Mouse (Mus musculus): Measurements from ENCODE around the gene Phldb2. TPM values are rescaled to one million over a fixed set of nuclear protein-coding genes. Genes with fewer than 3 reads are reported as not detected.

The Phldb2 gene
- polyA plus RNA-seq, 1 experiment from 2014 or later: 31.8 TPM

- Histone ChIP-seq H3K4me1 (replicated peaks) (no peaks in the 10 kb centered on the region), H3K4me2 (replicated peaks) (no peak overlapping the region), H3K36me3 (peaks cover under 1% of the 10 kb centered on the region; the same call in 1 of the 2 replicates), H3K9me3 (no peaks in the 10 kb centered on the region), H3K4me3 (replicated peaks) (no peak overlapping the region), H3K9ac (no peak overlapping the region), H3K27ac (no peak overlapping the region), H3K27me3 (replicated peaks) (no peaks in the 10 kb centered on the region)
- ATAC-seq: no peak
- WGBS: 85% methylated on average over 13 of the region's 13 CpGs
Observed at GRCm38 (mm10) chr16:45762859-45763505, 190.4 kb downstream of the Phldb2 start.

- no peaks in the 10 kb centered on the region for H3K9me3 ChIP-seq
- H3K4me2 ChIP-seq (replicated peaks): no peak overlapping the region
- no peak overlapping the region for H3K27ac ChIP-seq
- 59% methylated on average over 1 of the region's 1 CpGs for WGBS
- no peak overlapping the region for H3K4me3 ChIP-seq (replicated peaks)
- H3K27me3 ChIP-seq (replicated peaks): no peaks in the 10 kb centered on the region
- peaks cover 5% of the 10 kb centered on the region; the same call in 1 of the 2 replicates for H3K36me3 ChIP-seq
- H3K4me1 ChIP-seq (replicated peaks): no peaks in the 10 kb centered on the region
- ATAC-seq: no peak
- H3K9ac ChIP-seq: no peak overlapping the region
Observed at GRCm38 (mm10) chr16:45761425-45761824, 192.0 kb downstream of the Phldb2 start.

GRCm38 (mm10) chr16:45758726-45759269 lies 194.6 kb downstream of the Phldb2 start:
- Histone ChIP-seq H3K4me1 (replicated peaks) (no peaks in the 10 kb centered on the region), H3K9me3 (no peaks in the 10 kb centered on the region), H3K4me3 (replicated peaks) (no peak overlapping the region), H3K27ac (no peak overlapping the region), H3K4me2 (replicated peaks) (no peak overlapping the region), H3K36me3 (peaks cover 5% of the 10 kb centered on the region; the same call in 1 of the 2 replicates), H3K9ac (no peak overlapping the region), H3K27me3 (replicated peaks) (no peaks in the 10 kb centered on the region)
- 88% methylated on average over 9 of the region's 9 CpGs for WGBS
- ATAC-seq: no peak

- no peaks in the 10 kb centered on the region for H3K4me1 ChIP-seq (replicated peaks)
- ATAC-seq: no peak
- no peak overlapping the region for H3K27ac ChIP-seq
- H3K4me3 ChIP-seq (replicated peaks): no peak overlapping the region
- H3K4me2 ChIP-seq (replicated peaks): no peak overlapping the region
- no peaks in the 10 kb centered on the region for H3K27me3 ChIP-seq (replicated peaks)
- no peaks in the 10 kb centered on the region for H3K9me3 ChIP-seq
- peaks cover 5% of the 10 kb centered on the region; the same call in 1 of the 2 replicates for H3K36me3 ChIP-seq
- WGBS: 80% methylated on average over 12 of the region's 12 CpGs
- H3K9ac ChIP-seq: no peak overlapping the region
Observed at GRCm38 (mm10) chr16:45757421-45758078, 195.8 kb downstream of the Phldb2 start.

GRCm38 (mm10) chr16:45756855-45757254 lies 196.5 kb downstream of the Phldb2 start:
- H3K27me3 ChIP-seq (replicated peaks): no peaks in the 10 kb centered on the region
- no peak overlapping the region for H3K4me3 ChIP-seq (replicated peaks)
- no peak overlapping the region for H3K27ac ChIP-seq
- H3K4me2 ChIP-seq (replicated peaks): no peak overlapping the region
- WGBS: 39% methylated on average over 9 of the region's 9 CpGs
- ATAC-seq: peak; percentile 71
- H3K4me1 ChIP-seq (replicated peaks): no peaks in the 10 kb centered on the region
- H3K36me3 ChIP-seq: peaks cover 5% of the 10 kb centered on the region; the same call in 1 of the 2 replicates
- no peaks in the 10 kb centered on the region for H3K9me3 ChIP-seq
- H3K9ac ChIP-seq: no peak overlapping the region

- Histone ChIP-seq H3K4me2 (replicated peaks) (no peak overlapping the region), H3K9me3 (no peaks in the 10 kb centered on the region), H3K36me3 (no peaks in the 10 kb centered on the region), H3K4me1 (replicated peaks) (peaks cover 4% of the 10 kb centered on the region; the same call in 1 of the 2 replicates), H3K9ac (no peak overlapping the region), H3K27me3 (replicated peaks) (no peaks in the 10 kb centered on the region), H3K4me3 (replicated peaks) (no peak overlapping the region), H3K27ac (no peak overlapping the region)
- WGBS: 56% methylated on average over 4 of the region's 4 CpGs
- ATAC-seq: no peak
Observed at GRCm38 (mm10) chr16:45743591-45744144, 209.7 kb downstream of the Phldb2 start.

- ATAC-seq: peak; percentile 99
- H3K36me3 ChIP-seq: no peaks in the 10 kb centered on the region
- peak within 1 kb of the TSS; percentile 82 for H3K4me3 ChIP-seq (replicated peaks)
- under 1% methylated on average over 51 of the region's 51 CpGs for WGBS
- H3K4me2 ChIP-seq (replicated peaks): peak within 1 kb of the TSS; percentile 59
- no peaks in the 10 kb centered on the region for H3K27me3 ChIP-seq (replicated peaks)
- no peaks in the 10 kb centered on the region for H3K9me3 ChIP-seq
- peak within 1 kb of the TSS; percentile 93 for H3K27ac ChIP-seq
- H3K9ac ChIP-seq: peak within 1 kb of the TSS; percentile 96
- peaks cover 4% of the 10 kb centered on the region; the same call in 1 of the 2 replicates for H3K4me1 ChIP-seq (replicated peaks)
Observed at GRCm38 (mm10) chr16:45742615-45743476, 210.6 kb downstream of the Phldb2 start, which contains the start of gene Abhd10. Abhd10 (minus strand) TSS chr16:45742955.

- Histone ChIP-seq H3K9me3 (no peaks in the 10 kb centered on the region), H3K4me3 (replicated peaks) (no peak overlapping the region), H3K27me3 (replicated peaks) (no peaks in the 10 kb centered on the region), H3K36me3 (peaks cover 13% of the 10 kb centered on the region; the same call in 1 of the 2 replicates), H3K9ac (no peak overlapping the region), H3K4me2 (replicated peaks) (no peak overlapping the region), H3K27ac (no peak overlapping the region), H3K4me1 (replicated peaks) (peaks cover 2% of the 10 kb centered on the region; the same call in 1 of the 2 replicates)
- no peak for ATAC-seq
- WGBS: 84% methylated on average over 8 of the region's 8 CpGs
Observed at GRCm38 (mm10) chr16:45737880-45738279, 215.5 kb downstream of the Phldb2 start.

GRCm38 (mm10) chr16:45736724-45737123 lies 216.7 kb downstream of the Phldb2 start:
- peaks cover 2% of the 10 kb centered on the region; the same call in 1 of the 2 replicates for H3K4me1 ChIP-seq (replicated peaks)
- no peaks in the 10 kb centered on the region for H3K9me3 ChIP-seq
- H3K4me2 ChIP-seq (replicated peaks): no peak overlapping the region
- 89% methylated on average over 3 of the region's 3 CpGs for WGBS
- no peak overlapping the region for H3K27ac ChIP-seq
- H3K4me3 ChIP-seq (replicated peaks): no peak overlapping the region
- H3K27me3 ChIP-seq (replicated peaks): no peaks in the 10 kb centered on the region
- H3K9ac ChIP-seq: no peak overlapping the region
- H3K36me3 ChIP-seq: peaks cover 14% of the 10 kb centered on the region
- ATAC-seq: no peak

- H3K4me2 ChIP-seq (replicated peaks): no peak overlapping the region
- H3K9ac ChIP-seq: no peak overlapping the region
- H3K9me3 ChIP-seq: no peaks in the 10 kb centered on the region
- H3K4me1 ChIP-seq (replicated peaks): peaks cover 5% of the 10 kb centered on the region
- H3K27me3 ChIP-seq (replicated peaks): no peaks in the 10 kb centered on the region
- H3K4me3 ChIP-seq (replicated peaks): no peak overlapping the region
- H3K36me3 ChIP-seq: peaks cover 14% of the 10 kb centered on the region
- no peak overlapping the region for H3K27ac ChIP-seq
- 80% methylated on average over 5 of the region's 5 CpGs for WGBS
- ATAC-seq: no peak
Observed at GRCm38 (mm10) chr16:45729163-45729562, 224.2 kb downstream of the Phldb2 start.

- peak overlapping the region; percentile 96 for H3K4me2 ChIP-seq (replicated peaks)
- H3K9me3 ChIP-seq: no peaks in the 10 kb centered on the region
- no peak overlapping the region for H3K27ac ChIP-seq
- H3K36me3 ChIP-seq: 0 out of 2 replicates have a peak, but pooled peaks cover 2% of the 10 kb centered on the region
- peak; percentile 48; the same call in 1 of the 2 replicates for ATAC-seq
- H3K4me3 ChIP-seq (replicated peaks): peak overlapping the region; percentile 47
- H3K9ac ChIP-seq: peak overlapping the region; percentile 46
- peaks cover 11% of the 10 kb centered on the region for H3K4me1 ChIP-seq (replicated peaks)
- H3K27me3 ChIP-seq (replicated peaks): no peaks in the 10 kb centered on the region
- WGBS: 5% methylated on average over 10 of the region's 10 CpGs
Observed at GRCm38 (mm10) chr16:45724742-45725102, 228.7 kb downstream of the Phldb2 start.
